Mouse (Mus musculus) urinary bladder, adult 2 months (tissue): ENCODE data around the gene Ltbp1. TPM values are rescaled to one million over a fixed set of nuclear protein-coding genes. Genes with fewer than 3 reads are reported as not detected.

Source experiments
- DNase-seq: peaks from one replicate; pipeline ENCODE4 v3.0.0; 2022; ENCODE audit warnings: low spot score
- polyA plus RNA-seq: library from polyadenylated mRNA; depleted of rRNA; stranded (reverse); fragments of >200 nt; gene quantifications from 2 replicates; pipeline ENCODE4 v1.2.3, GENCODE M21; 2012

Gene Ltbp1
- polyA plus RNA-seq, 1 experiment: 26.4 TPM

GRCm38 (mm10) chr17:75436819-75437218, 431.5 kb downstream of the Ltbp1 start:
- DNase-seq: no peak

GRCm38 (mm10) chr17:75437239-75437750, 431.9 kb downstream of the Ltbp1 start:
- DNase-seq: no peak

- no peak for DNase-seq
These were observed 432.8 kb downstream of the Ltbp1 start for GRCm38 (mm10) chr17:75438162-75438561.

GRCm38 (mm10) chr17:75439062-75439461, 433.7 kb downstream of the Ltbp1 start:
- DNase-seq: no peak

GRCm38 (mm10) chr17:75440619-75441018, 435.3 kb downstream of the Ltbp1 start:
- DNase-seq: no peak

- no peak for DNase-seq
These were observed 436.0 kb downstream of the Ltbp1 start for GRCm38 (mm10) chr17:75441260-75441830.
